Mouse (Mus musculus) ES-Bruce4 (cell line): ENCODE data around the gene Kcnn3. TPM values are rescaled to one million over a fixed set of nuclear protein-coding genes. Genes with fewer than 3 reads are reported as not detected.

Source experiments
- H3K27ac ChIP-seq: 2 replicates; pipeline ENCODE4 v1.5.1; 2012; ENCODE audit warnings: low read length, inconsistent platforms; ENCODE audit not compliant: insufficient read depth
- H3K27me3 ChIP-seq: 2 replicates; pipeline ENCODE4 v1.6.1; 2012; ENCODE audit warnings: mild to moderate bottlenecking, low read length, inconsistent platforms; ENCODE audit not compliant: control insufficient read depth, poor library complexity, insufficient read depth, severe bottlenecking
- H3K36me3 ChIP-seq: 2 replicates; pipeline ENCODE4 v1.6.1; 2012; ENCODE audit warnings: inconsistent platforms, mild to moderate bottlenecking, low read length, moderate library complexity; ENCODE audit not compliant: control insufficient read depth, poor library complexity, insufficient read depth, severe bottlenecking
- H3K4me1 ChIP-seq: one replicate; pipeline ENCODE4 v1.8.1; 2011; ENCODE audit warnings: low read length; ENCODE audit not compliant: control insufficient read depth, insufficient read depth
- H3K4me3 ChIP-seq: 2 replicates; pipeline ENCODE4 v1.5.1; 2011; ENCODE audit warnings: low read depth, mild to moderate bottlenecking, low read length
- H3K9ac ChIP-seq: 2 replicates; pipeline ENCODE4 v1.6.1; 2012; ENCODE audit warnings: low read depth, mild to moderate bottlenecking, inconsistent platforms; ENCODE audit not compliant: poor library complexity, severe bottlenecking
- H3K9me3 ChIP-seq: replicated peaks from 2 replicates; pipeline ENCODE4 v1.6.1; 2012; ENCODE audit warnings: mild to moderate bottlenecking, low read length, inconsistent platforms; ENCODE audit not compliant: control insufficient read depth, poor library complexity, insufficient read depth, severe bottlenecking
- CTCF ChIP-seq: IDR thresholded peaks from one replicate; pipeline ENCODE4 v1.8.1; 2011; ENCODE audit warnings: low read depth, low read length
- EP300 ChIP-seq: IDR thresholded peaks from 2 replicates; pipeline ENCODE4 v1.6.1; 2011; ENCODE audit warnings: low read depth, low read length; ENCODE audit not compliant: insufficient read depth
- POLR2A ChIP-seq: IDR thresholded peaks from one replicate; pipeline ENCODE4 v1.8.1; 2011; ENCODE audit warnings: low read length; ENCODE audit not compliant: insufficient read depth
- polyA plus RNA-seq: library from polyadenylated mRNA; stranded (reverse); fragments of >200 nt; gene quantifications from 2 replicates; pipeline ENCODE4 v1.2.4, GENCODE M21; 2011; ENCODE audit warnings: low read depth; ENCODE audit not compliant: missing spikeins, insufficient read depth, insufficient read length

Gene Kcnn3
- polyA plus RNA-seq, 1 experiment = 0.93 TPM

DNA sequence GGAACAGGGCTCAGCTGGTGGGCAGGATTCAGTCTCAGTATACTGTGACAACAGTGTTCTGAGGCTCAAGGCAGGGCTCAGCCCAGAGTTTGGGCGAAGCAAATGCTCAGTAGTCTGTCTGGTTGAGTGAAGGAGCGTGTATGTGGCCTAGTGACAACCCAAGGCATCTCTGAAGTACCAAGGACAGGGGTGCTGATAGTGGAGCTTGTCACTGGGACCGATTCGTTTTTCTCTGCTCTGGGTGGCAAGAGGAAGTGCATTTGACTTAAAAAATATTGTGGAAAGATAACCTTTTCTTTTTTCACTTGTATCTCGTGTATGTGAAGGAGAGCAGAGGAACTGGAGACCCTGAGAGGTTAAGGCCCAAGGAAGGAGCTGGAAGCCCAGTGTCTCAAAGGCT, 37.8 kb downstream of the Kcnn3 start:
- Histone ChIP-seq H3K27ac (no peak overlapping the region), H3K4me1 (no peaks in the 10 kb centered on the region), H3K9ac (no peak overlapping the region), H3K9me3 (no peaks in the 10 kb centered on the region), H3K36me3 (no peaks in the 10 kb centered on the region), H3K27me3 (no peaks in the 10 kb centered on the region), H3K4me3 (no peak overlapping the region)
- TF ChIP-seq EP300 (no peak), POLR2A (no peak), CTCF (no peak)

GRCm38 (mm10) chr3:89558972-89559910, 39.3 kb downstream of the Kcnn3 start:
- Histone ChIP-seq H3K27me3 (no peaks in the 10 kb centered on the region), H3K27ac (no peak overlapping the region), H3K4me1 (no peaks in the 10 kb centered on the region), H3K9me3 (no peaks in the 10 kb centered on the region), H3K9ac (no peak overlapping the region), H3K36me3 (no peaks in the 10 kb centered on the region), H3K4me3 (no peak overlapping the region)
- TF ChIP-seq EP300 = no peak
- no peak for TF ChIP-seq CTCF
- TF ChIP-seq POLR2A = no peak

DNA sequence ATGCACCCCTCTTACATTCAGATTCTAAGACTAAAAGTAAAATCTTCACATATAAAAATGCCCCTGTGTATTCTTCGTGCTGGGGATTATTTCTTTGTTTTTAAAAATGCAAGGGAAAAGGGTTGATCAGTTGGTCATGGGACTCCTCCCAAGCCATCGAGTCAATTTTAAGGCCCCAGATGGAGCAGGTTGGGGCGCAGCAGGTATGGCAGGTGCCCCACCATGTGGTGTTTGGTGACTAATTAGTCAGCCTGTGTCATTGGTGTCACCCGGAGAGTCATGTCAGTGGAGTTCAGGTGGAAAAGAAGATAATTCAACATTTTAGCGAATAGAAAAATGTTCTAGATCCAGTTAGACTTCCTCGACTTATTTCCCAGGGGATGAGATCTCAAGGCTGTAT, 41.4 kb downstream of the Kcnn3 start:
- Histone ChIP-seq H3K4me3 (no peak overlapping the region), H3K4me1 (no peaks in the 10 kb centered on the region), H3K9ac (no peak overlapping the region), H3K36me3 (no peaks in the 10 kb centered on the region), H3K27me3 (no peaks in the 10 kb centered on the region), H3K27ac (no peak overlapping the region), H3K9me3 (no peaks in the 10 kb centered on the region)
- no peak for TF ChIP-seq EP300
- no peak for TF ChIP-seq CTCF
- TF ChIP-seq POLR2A = no peak

- no peak overlapping the region for H3K27ac ChIP-seq
- TF ChIP-seq EP300 = no peak
- TF ChIP-seq CTCF = no peak
- TF ChIP-seq POLR2A = no peak
- H3K9ac ChIP-seq = no peak overlapping the region
- H3K9me3 ChIP-seq = no peaks in the 10 kb centered on the region
- H3K27me3 ChIP-seq = no peaks in the 10 kb centered on the region
- no peak overlapping the region for H3K4me3 ChIP-seq
- no peaks in the 10 kb centered on the region for H3K36me3 ChIP-seq
- H3K4me1 ChIP-seq = no peaks in the 10 kb centered on the region
Observed at GRCm38 (mm10) chr3:89565371-89565770, 45.4 kb downstream of the Kcnn3 start.

- Histone ChIP-seq H3K4me1 (no peaks in the 10 kb centered on the region), H3K27ac (no peak overlapping the region), H3K9me3 (no peaks in the 10 kb centered on the region), H3K27me3 (no peaks in the 10 kb centered on the region), H3K4me3 (no peak overlapping the region), H3K36me3 (no peaks in the 10 kb centered on the region), H3K9ac (no peak overlapping the region)
- TF ChIP-seq CTCF = no peak
- no peak for TF ChIP-seq POLR2A
- TF ChIP-seq EP300 = no peak
Observed at GRCm38 (mm10) chr3:89569058-89569457, 49.1 kb downstream of the Kcnn3 start.

DNA sequence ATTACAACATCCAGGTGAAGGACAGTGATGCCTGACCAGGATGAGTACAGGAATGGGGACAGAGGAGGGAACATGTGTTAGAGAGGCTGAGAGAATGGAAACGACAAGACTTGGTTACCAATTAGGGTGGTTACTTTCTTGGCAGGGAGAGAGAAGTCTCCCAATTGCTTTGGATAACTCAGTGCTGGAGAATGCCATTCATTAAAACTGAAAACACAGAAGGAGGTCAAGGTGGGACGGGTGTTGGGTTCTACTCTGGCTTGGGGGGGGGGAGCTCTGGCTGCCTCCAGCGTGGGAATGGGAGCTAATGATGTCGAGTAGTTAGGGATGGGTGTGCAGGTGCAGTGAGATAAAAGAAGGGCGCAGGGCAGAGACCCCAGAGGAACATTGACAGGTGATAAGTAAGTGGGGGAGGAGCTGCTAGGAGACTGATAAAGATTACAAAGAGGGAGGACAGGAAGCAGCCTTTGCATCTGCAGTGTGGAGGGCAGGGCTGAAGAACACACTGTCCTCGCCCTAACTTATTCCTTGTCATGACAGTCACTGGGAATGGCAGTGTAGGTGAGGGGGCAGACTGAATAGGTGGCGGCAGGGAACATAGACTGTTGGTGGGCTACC, 49.9 kb downstream of the Kcnn3 start:
- no peaks in the 10 kb centered on the region for H3K4me1 ChIP-seq
- H3K36me3 ChIP-seq = no peaks in the 10 kb centered on the region
- H3K27ac ChIP-seq = no peak overlapping the region
- H3K9ac ChIP-seq = no peak overlapping the region
- TF ChIP-seq CTCF (no peak), POLR2A (no peak), EP300 (no peak)
- H3K4me3 ChIP-seq = no peak overlapping the region
- H3K27me3 ChIP-seq = no peaks in the 10 kb centered on the region
- H3K9me3 ChIP-seq = no peaks in the 10 kb centered on the region
